Mouse (Mus musculus) CD4-positive helper T cell, adult 2 months (primary cell): ENCODE measurements around the gene AI413582.

Experiments
- DNase-seq: peaks from one replicate; pipeline ENCODE4 v3.0.0-alpha.2; 2012; ENCODE audit warnings: low read depth, missing footprints, low spot score

The AI413582 gene

DNA sequence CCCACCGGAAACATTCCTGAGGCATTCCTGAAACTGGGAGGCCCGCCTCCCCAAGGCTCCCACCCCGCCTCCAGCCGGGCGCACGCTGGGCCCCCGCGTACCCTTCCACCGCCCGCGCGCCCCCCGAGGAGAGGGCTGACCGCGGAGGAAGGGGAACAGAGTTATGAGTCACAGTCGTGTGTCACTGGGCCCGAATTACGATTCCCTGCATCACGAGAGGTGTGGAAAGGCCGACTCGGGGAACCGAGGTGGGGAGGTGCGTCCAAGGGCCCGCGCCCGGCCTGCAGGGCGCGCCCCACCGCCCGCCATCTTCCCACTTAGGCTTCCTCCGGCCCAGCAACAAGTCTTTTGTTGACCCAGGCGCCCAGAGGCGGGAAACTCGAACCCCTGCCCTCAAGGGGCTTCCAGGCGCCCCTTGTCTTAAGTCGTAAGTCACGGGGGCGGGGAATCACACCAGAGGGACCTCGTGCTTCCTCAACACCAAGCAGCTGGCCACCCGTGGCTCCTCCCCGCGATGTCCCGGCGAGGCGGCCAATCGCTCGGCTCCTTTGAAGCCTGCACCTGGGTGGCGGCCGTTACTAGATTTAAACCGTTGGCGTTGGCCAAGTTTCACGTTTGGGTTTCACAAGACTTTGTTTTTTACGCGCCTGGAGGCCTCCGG is 9.9 kb downstream of the AI413582 start:
- DNase-seq = peak; percentile 87

DNA sequence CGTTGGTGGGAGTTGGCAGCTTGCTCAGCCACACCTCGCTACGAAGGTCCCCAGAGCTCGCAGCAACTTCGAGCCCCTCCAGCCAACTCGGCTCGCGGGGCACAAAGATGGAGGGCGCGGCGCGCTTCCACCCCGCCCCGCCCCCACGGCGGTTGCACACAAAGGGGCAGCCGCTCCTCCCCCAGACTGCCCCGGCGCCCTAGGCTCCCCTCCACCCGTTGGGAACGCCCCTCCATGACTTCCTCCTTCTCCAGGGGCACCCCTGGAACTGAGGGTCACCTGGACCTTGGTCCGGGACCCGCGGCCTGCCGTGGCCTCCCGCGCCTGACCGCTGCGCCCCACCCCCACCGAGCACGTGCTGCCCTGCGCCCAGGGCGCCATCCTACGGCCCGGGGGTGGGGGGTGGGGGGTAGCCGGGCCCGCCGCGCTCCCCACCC is 10.5 kb downstream of the AI413582 start:
- peak; percentile 59 for DNase-seq

DNA sequence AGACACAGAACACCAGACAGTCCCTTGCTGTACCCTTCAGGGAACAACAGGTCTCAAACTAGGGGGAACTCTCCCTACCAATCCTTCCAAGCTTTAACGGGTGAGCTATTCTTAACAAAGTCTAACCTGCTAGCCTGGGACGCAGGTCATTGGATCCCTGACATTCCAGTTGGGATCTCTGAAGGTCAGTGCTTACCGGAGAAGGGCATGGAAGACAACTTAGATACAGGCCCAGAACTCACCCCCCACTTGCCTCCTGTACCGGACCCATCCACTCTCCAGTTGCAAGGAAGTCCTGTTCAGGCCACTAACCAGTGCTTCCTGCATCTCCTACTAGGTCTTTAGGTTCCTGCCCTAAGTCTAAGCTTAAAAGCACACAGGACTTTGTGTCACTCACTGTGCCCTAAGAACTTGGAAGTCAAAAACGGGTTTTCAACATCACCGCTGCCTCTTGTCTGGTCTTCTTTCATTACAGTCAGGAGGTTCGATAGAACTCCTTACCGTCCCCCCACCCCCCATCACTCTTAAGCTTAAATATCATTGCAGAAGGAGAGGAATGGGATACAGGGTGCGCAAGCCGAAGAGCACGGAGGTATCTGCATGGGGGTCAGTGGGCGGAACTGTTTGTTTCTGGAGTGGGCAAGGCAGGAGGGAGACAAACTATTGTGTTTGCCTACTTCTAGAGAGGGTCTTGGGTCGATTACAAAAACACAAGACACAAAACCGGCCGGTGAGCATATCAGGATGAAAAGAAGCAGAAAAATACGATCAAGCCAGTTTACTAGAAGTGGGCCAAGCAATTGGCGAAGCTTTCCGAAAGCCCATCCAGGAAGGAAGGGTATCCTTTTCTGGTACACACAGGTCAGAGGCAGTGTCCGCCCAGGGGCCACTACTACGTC is 11.2 kb downstream of the AI413582 start:
- no peak for DNase-seq

DNA sequence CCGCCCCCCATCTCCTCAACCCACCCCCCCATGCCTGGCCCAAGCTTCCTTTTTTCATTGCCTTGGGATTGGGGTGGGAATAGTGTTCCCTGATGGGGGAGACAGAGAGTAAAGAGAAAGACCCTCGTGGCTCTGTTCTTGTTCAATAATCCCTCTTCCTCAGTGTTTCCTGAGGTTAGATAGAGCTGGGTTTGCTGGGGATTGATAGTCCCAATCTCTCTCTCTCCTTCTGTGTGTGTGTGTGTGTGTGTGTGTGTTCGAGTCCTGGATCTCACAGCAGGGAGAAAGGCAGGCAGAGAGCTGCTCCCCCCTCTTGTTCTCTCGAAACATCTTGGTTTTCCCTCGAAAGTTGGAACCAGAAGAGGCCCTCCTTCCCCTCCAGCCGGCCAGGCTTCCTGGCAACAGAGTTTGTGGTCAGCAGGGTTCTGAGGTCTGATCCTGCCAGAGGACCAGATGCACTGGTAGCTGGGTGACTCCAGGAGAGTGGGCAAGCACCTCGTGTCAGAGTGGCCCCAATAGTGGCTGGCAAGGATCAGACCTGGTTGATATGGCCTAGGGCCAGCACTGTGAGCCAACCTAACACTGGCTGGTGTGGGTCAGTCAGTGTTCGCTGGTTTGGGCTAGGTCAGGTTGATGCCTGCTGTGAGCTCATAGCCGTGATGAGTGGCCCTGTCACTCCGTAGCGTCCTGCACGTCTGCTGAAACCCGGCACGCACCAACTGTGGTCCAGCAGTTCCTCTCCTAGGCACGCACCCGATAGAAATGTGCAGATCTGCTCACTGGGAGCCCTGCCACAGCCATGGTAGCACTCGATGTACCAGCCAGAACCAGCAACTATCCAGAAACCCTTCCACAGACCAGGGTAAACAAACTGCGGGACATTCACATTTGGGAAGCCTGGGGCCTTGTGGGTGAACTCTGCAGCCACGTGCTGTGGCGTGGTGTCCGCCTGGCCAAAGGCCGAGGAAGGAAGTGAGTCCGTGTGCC is 13.0 kb downstream of the AI413582 start:
- DNase-seq = no peak

DNA sequence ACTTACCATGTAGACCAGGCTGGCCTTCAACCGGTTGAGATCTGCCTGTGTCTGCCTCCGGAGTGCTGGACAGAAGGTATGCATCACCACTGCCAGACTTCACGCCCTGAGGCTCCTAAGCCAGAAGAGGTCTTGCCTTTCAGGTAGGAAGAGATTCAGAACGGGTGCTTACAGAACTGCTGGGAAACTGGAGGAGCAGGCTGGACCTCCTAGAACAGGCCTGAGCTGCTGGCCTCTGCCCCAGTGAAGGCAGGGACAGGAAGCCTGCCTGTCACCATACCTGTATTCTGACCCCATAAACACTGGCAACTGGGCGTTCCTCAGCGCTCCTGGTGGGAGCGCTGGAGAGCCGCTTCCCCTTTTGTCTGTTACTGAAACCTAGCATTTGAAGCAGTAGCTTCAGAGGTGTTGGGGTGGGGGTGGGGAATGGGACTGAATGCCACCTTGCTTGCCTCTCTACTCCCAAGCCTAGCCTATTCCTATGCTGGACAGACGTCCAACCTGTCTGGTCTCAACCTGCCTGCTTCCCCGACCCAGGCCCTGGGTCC is 14.1 kb downstream of the AI413582 start:
- no peak for DNase-seq

DNA sequence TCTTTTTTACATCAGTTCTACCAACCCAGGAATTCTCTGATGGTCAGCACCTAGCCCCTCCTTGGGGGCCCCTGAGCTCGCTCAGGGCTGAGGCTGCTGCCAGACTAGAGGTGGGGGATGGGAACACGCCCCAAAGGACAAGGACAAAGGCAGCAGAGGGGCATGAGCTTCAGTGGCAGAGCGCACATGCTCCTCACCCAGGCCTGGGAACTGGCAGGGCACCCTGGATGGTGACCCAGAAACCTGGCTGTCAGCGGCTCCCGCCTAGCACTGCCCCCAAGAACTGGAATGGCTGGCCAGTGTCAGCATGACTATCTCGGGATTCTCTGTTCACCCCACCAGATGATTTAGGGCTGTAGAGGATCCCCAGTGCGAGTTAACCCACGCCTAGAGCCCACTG is 16.3 kb downstream of the AI413582 start:
- no peak for DNase-seq

DNA sequence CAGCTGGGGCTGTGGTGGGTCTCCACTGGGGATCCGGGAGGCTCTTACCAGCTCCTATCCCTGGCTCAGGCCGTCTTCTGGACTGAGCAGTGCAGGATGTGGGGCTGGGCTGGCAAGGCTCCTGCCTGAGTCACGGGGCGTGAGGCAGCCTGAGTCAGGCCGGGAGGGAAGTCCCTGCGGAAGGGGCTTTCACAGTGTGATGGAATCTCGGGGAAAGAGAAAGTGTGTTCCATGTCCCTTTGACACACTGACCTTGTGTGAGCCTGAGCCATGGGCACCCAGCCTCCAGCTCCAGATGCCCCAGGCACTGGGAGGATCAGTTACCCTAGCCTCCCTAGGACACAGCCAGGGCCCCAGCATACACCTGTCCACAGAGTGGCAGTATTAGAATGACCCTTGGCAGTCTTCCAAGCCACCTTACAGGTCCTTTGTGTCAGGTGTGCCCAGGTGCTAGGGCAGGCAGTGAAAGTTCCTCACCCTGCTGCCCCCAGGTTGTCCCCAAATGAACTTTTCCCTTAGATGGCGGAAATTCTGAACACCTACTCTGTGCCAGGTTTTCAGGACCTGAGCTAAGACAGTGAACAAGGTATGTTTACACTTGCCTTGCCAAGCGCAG is 18.2 kb downstream of the AI413582 start:
- no peak for DNase-seq

DNA sequence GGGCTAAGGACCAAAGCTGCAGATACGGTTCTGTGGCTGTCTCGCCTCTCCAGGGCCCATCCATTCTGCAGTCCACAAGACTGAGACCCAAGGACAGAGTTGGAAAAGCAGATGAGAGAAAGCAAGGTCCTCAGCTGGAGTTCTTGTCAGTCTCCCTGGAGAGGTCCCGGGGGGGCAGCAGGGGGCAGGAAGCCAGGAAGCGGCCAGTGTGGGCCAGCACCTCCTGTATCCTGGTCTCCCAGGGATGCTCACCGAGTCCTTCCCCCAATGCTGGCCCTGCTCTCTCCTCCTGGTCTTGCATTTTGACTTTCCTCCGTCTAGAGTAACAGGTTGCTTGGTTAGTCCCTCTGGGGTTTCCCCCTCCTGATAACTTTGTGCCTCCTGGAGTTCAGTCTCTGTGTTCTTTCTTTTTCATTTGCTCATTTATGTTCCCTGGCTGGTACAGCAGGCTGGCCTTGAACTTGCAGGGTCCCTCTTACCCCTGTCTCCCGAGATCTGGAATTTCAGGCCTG is 18.9 kb downstream of the AI413582 start:
- no peak for DNase-seq

DNA sequence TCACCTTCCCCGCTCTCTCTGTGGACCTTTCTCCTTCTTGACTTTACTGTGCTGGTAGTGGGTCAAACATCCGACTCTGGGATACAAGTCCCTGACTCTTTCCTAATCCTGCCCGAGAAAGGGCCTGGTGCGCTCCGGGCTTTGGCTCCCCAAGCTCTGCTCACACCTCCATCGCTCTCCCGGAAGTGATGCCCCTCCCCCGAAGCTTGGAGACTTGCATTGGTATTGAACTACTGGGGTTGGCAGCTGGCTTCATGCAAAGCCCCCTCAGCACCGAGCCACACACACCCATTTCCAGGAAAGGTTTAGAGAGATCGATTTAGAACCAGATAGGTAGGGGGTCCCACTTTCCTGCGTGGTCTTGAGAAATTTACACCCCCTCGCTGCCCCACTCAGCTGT is 19.6 kb downstream of the AI413582 start:
- no peak for DNase-seq

DNA sequence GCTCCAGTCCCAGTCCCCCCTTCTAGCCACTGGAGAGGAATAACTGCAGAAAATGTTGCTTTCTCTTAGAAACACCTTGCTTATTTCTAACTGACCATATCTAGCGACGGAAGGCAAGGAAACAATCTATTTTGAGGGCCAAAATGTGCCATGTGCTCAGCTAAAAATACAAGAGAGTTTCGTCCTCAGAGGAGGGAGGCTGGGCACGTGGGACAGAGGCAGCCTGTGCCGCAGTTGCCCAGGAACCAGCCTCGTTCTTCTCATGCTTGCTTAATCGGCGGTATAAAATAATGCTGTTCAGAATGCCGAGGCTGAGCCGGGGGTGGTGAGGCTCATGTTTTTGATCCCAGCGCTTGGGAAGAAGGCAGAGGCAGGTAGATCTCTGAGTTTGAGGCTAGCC is 21.0 kb downstream of the AI413582 start:
- DNase-seq = no peak

DNA sequence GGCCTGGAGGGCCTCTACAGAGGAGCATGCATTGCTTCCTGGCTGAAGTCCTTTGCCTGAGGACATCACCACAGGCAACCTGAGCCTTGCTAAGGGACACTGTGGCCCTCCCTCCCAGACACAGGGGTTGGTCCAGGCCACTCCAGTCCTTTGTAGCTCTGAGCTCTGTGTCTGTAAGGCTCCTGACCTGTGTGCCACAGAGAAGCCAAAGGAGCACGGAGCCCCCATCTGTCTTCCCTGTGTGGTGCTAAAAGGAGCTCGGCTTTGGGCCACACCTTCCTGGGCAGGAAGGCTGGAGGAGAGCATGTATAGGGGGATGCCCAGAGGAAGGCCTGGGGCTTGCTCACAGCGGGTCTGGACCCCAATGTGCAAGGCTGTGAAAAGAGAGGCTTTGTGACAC is 23.6 kb downstream of the AI413582 start:
- DNase-seq = no peak

DNA sequence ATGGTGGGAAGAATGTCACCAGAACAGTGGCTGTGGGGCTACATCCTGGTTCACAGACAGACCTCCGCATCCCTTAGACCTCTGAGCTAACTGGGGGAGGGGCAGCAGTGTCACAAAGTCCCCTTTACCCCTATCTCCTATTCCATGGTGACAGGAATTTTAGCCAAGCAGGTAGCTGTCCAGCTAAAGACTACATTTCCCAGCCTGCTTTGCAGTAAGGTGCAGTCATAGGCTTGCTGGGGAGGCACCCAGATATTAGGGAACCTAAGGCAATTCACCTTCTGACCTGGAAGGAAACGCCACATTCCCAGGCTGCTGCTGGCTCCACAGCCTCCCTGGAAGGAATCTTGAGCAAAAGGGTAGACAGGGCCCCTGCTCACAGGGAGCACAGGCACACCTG is 24.3 kb downstream of the AI413582 start:
- no peak for DNase-seq

DNA sequence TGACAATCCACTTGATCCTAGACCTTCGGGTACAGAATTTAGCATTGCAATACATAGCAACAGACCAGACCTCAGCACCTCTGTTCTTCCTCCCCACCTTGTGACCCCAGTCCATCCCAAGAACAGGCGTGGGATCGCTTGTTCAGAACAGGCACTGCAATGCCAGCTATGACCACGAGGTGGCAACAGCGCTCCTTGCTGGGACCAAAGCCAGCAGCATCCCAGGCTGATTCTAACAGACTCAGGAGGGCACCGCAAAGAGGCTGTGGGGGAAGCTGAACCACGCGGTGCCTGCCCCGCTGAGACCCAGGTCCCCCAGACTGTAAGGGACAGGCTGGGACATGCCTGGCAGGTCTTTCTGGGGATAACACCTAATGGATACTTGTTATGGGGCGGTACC is 30.8 kb downstream of the AI413582 start:
- DNase-seq = peak; percentile 84

DNA sequence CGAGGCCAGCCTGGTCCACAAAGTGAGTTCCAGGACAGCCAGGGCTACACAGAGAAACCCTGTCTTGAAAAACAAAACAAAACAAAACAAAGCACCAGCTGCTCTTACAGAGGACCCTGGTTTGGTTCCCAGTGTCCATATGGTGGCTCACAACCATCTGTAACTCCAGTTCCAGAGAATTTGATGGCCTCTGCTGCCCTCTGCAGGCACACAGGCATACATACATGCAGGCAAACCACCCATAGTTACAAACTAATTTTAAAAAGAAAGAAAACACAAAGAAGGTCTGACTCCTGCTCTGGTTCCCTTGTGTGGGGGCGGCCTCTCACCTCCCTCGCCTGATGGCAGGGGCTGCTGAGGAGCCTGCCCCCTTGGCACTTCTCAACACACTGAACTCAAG is 32.2 kb downstream of the AI413582 start:
- DNase-seq = no peak

DNA sequence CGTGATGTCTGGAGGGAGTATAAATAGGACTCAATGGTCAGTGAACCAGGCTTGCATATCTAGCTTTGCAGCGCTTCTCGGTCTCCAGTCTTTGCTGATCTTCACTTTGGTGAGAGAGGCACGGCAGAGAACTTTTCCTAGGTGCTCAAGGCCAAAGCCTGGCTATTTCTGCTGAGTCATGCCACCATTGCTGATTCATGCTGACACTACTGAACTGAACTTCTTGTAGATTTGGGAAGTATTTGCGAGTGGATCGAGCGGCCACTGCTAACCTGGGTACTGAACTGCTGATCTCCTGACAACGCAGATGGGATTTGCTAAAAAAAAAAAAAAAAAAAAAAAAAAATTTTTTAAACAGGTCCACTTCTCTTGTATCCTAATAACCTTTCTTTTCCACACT is 33.5 kb downstream of the AI413582 start:
- no peak for DNase-seq

DNA sequence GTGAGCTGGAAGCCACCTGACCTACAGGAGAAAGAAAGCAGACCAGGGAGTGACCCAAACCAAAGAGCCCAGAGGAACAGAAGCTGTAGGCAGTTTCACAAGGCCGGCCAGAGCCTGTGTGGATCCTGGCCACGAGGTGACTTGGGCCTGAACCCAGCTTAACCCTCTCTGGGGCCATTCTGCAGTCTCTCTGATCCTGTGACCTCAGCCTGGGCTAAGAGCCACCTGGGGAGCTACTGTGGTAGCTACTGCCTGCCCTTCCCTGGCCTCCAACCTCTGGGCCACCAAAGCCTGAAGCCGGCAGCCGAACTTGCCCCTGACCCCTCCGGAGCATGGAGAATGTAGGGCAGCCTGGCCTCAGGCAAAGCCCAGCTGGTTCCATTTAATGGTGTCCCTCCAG is 36.8 kb downstream of the AI413582 start:
- no peak for DNase-seq

DNA sequence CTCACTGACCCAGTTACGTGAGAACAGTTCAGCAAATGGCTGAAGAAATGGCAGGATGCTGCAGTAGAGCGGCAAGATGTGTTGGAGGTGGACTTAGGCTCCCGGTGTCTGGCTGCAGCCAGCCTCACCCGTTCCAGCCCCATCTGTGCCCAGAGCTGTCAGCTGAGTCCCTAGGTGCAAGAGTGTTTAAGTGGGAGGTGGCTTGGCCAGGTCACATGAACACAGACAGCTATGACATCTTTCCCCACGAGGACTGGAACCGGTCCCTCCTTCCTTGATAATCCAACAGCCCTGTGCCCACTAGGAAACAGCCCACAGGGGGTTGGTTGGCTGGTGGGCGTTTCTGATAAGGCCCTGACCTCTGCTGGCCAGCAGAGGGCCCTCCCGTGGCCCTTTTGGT is 37.5 kb downstream of the AI413582 start:
- no peak for DNase-seq

DNA sequence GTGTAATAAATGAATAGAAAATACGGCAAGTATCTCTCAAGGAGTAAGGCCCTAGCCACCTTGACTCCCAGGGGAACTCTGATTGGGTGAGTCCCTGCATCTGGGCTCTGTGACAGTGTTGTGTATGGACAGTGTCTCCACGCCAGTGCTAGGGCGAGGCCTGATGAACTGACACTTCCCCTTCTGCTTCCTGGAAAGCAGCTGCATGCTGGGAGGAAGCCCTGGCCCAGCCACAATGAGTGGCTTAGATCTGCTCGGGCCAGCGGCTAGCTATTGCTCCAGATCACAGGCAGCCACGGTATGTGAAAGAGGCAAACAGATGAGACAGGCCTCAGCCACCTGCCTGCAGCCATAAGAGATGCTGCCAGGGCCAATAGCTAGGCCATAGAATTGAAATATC is 38.4 kb downstream of the AI413582 start:
- no peak for DNase-seq

DNA sequence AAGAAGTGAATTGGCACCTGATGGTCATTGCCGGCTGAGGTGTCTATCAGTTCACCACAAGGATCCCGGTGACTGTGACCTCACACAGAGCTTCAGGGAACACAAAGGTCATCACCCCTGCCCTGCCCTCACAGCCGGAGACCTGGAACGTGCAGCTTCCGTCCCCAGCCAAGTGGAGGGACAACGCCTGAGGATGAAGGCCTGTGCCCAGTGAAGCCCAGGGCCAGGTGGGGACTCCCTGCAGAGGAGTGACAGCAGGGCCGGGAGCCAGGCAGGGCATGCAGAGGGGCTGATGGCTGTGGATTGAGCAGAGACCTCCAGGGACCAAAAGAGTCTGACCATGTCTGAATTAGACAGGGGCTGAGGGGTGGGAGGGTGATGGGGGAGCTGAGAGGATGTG is 42.4 kb downstream of the AI413582 start:
- DNase-seq = no peak

DNA sequence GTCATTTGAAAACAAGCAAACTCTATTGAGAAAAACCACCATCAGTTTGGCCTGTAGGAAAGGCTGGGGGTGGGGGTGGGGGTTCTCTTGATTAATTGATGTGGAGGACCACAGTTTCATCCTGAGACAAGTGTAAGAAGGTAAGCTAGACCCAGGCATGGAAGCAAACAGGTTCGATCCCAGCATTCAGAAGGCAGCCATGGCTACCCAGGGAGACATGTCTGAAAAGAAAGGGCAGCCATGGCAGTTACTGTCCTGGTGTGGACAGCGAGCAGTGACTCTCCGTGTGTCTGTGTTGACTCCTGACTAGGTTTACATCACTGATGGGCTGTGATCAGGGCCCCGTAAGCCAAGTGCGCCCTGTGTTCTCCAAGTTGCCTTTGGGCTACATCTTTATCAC is 44.3 kb downstream of the AI413582 start, which contains the start of gene Grm4:
TSS of gene Grm4 (minus strand) at position 101 of the 400 bp plus-strand sequence.
- no peak for DNase-seq

DNA sequence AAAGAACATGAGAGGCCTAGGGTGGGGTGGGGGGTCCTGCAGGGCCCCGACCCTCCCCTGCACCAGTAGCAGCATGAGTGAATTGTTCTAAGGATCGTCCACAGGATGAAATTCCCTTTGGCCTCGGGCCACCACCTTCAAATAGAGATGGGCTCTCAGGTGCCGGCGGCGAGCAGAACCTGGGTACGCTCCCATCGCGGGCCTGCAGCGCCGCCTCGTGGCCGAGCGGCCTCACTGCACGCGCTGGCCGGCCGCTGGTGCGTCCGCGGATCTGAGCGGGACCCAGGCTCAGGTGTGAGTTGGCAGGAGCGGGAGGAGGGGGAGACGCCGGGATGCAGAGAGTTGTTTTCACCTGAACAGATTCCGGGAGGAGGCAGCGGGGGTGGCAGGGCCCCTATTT is 45.0 kb downstream of the AI413582 start:
- peak; percentile 66 for DNase-seq
